Mouse (Mus musculus): ENCODE results near the gene Olfr71. TPM values are rescaled to one million over a fixed set of nuclear protein-coding genes. Genes with fewer than 3 reads are reported as not detected.

Gene Olfr71
- polyA plus RNA-seq, 1 experiment, result not detected

DNA sequence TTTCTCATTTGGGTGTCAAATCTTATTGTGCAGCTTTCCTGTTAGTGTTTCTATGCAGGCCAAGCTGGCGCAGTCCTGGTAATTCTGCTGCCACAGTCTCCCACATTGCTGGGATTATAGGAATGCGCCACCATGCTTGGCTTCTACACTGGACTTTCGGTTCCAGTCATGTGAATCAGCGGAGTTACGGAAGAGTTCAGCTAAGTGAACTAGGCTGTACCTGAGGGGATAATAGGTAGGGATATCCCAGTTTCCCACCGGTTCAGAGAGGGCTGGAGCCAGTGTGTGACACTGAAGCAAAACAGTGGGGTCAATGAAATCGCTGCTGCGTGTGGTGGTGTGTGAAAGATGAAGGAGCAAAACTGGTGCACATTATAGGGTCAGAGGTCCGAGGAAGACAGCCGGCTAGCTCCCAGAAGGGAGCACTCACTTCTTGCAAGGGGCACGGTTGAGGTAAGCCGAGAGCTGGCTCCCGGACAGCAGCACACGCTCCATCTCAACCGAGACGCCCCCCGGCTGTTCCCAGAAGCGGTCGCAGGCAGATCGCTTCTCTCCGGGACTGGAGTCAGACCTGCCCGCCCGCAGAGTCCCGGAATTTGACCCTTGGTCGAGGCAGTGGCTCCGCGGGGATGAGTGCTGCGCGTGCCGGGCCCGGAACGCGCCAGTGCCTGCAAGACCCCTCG, 54.3 kb downstream of the Olfr71 start:
- Histone ChIP-seq H3K36me3 (ENCODE audit: control insufficient read depth, insufficient read depth) (no peaks in the 10 kb centered on the region), H3K79me3 (ENCODE audit: low read depth) (no peaks in the 10 kb centered on the region), H3K4me3 (ENCODE audit: insufficient read depth, poor library complexity, severe bottlenecking) (peak overlapping the region; percentile 49), H3ac (ENCODE audit: control insufficient read depth, insufficient read length, low read depth) (peak overlapping the region; percentile 79), H3K79me2 (ENCODE audit: control insufficient read depth, insufficient read depth) (no peaks in the 10 kb centered on the region), H3K27me3 (ENCODE audit: control insufficient read depth, insufficient read depth, insufficient read length) (peaks cover 15% of the 10 kb centered on the region)
- TF ChIP-seq MYOG (IDR thresholded peaks at IDR 0.05; ENCODE audit: control insufficient read depth, extremely low read depth, insufficient read length) (no peak), CEBPB (IDR thresholded peaks at IDR 0.05; ENCODE audit: low read depth) (no peak), CTCF (IDR thresholded peaks at IDR 0.05; ENCODE audit: control insufficient read depth, insufficient read depth, insufficient read length) (no peak), MYOD1 (IDR thresholded peaks at IDR 0.05; ENCODE audit: control insufficient read depth, insufficient read length, low read depth) (no peak), USF1 (IDR thresholded peaks at IDR 0.05; ENCODE audit: low read depth) (no peak), MAX (IDR thresholded peaks at IDR 0.05) (no peak), FOSL1 (IDR thresholded peaks at IDR 0.05; ENCODE audit: insufficient read depth, low read length, poor library complexity, severe bottlenecking) (no peak)

Other genes with a start within 250 kb of the Olfr71 start
- not detected for gene Sit1, start 226.5 kb downstream of the Olfr71 start, polyA plus RNA-seq (2012; fragmentation: generic; extraction: Trizol)
- gene Ccdc107, start 217.4 kb downstream of the Olfr71 start, polyA plus RNA-seq (2012; fragmentation: generic; extraction: Trizol), result 58.9 TPM
- 11.7 TPM for gene Arhgef39, start 210.6 kb downstream of the Olfr71 start, polyA plus RNA-seq (2012; fragmentation: generic; extraction: Trizol)
- 0.67 TPM for gene Car9, start 203.3 kb downstream of the Olfr71 start, polyA plus RNA-seq (2012; fragmentation: generic; extraction: Trizol)
- 622 TPM for gene Tpm2, start 186.5 kb downstream of the Olfr71 start, polyA plus RNA-seq (2012; fragmentation: generic; extraction: Trizol)
- 52.4 TPM for gene Creb3, start 147.9 kb downstream of the Olfr71 start, polyA plus RNA-seq (2012; fragmentation: generic; extraction: Trizol)
- 158 TPM for gene Tln1, start 147.6 kb downstream of the Olfr71 start, polyA plus RNA-seq (2012; fragmentation: generic; extraction: Trizol)
- gene Rgp1, start 131.5 kb downstream of the Olfr71 start, polyA plus RNA-seq (2012; fragmentation: generic; extraction: Trizol), result 22.6 TPM
- 6.0 TPM for gene Gba2, start 131.4 kb downstream of the Olfr71 start, polyA plus RNA-seq (2012; fragmentation: generic; extraction: Trizol)
- not detected for gene Msmp, start 125.8 kb downstream of the Olfr71 start, polyA plus RNA-seq (2012; fragmentation: generic; extraction: Trizol)
- 7.3 TPM for gene Npr2, start 78.3 kb downstream of the Olfr71 start, polyA plus RNA-seq (2012; fragmentation: generic; extraction: Trizol)
- gene Spag8, start 56.7 kb downstream of the Olfr71 start, polyA plus RNA-seq (2012; fragmentation: generic; extraction: Trizol), result 0.04 TPM
- 48.0 TPM for gene Hint2, start 53.8 kb downstream of the Olfr71 start, polyA plus RNA-seq (2012; fragmentation: generic; extraction: Trizol)
- 0.16 TPM for gene Tmem8b, start 41.3 kb downstream of the Olfr71 start, polyA plus RNA-seq (2012; fragmentation: generic; extraction: Trizol)
- 1.4 TPM for gene Fam221b, start 41.1 kb downstream of the Olfr71 start, polyA plus RNA-seq (2012; fragmentation: generic; extraction: Trizol)
- not detected for gene Olfr70, start 9.4 kb downstream of the Olfr71 start, polyA plus RNA-seq (2012; fragmentation: generic; extraction: Trizol)
- gene Hrct1, start 16.9 kb upstream of the Olfr71 start, polyA plus RNA-seq (2012; fragmentation: generic; extraction: Trizol), result 5.0 TPM
- gene Spaar, start 19.8 kb upstream of the Olfr71 start, polyA plus RNA-seq (2012; fragmentation: generic; extraction: Trizol), result 0.11 TPM
- not detected for gene Olfr159, start 60.8 kb upstream of the Olfr71 start, polyA plus RNA-seq (2012; fragmentation: generic; extraction: Trizol)
- not detected for gene Olfr156, start 113.6 kb upstream of the Olfr71 start, polyA plus RNA-seq (2012; fragmentation: generic; extraction: Trizol)
- not detected for gene Olfr157, start 129.9 kb upstream of the Olfr71 start, polyA plus RNA-seq (2012; fragmentation: generic; extraction: Trizol)
- not detected for gene Olfr155, start 141.3 kb upstream of the Olfr71 start, polyA plus RNA-seq (2012; fragmentation: generic; extraction: Trizol)
- 0.61 TPM for gene Reck, start 165.3 kb upstream of the Olfr71 start, polyA plus RNA-seq (2012; fragmentation: generic; extraction: Trizol)
- 101 TPM for gene Glipr2, start 247.1 kb upstream of the Olfr71 start, polyA plus RNA-seq (2012; fragmentation: generic; extraction: Trizol)

Measured in C2C12 (cell line).